Mouse (Mus musculus) cortical plate, adult 2 months (tissue): ENCODE measurements around the gene Armcx3.

Experiments used
- CTCF ChIP-seq: fragments of 200-500 bp; IDR thresholded peaks from 2 replicates; pipeline ENCODE4 v1.5.1; 2011; ENCODE audit warnings: mild to moderate bottlenecking, control low read depth, low read length; ENCODE audit not compliant: insufficient read depth; ENCODE audit errors: extremely low read depth
- POLR2A ChIP-seq: fragments of 200-500 bp; IDR thresholded peaks from 2 replicates; pipeline ENCODE4 v1.6.1; 2011; ENCODE audit warnings: mild to moderate bottlenecking, low read length, control low read depth; ENCODE audit not compliant: insufficient read depth; ENCODE audit errors: extremely low read depth

GRCm38 (mm10) chrX:134717752-134718308 is 38.6 kb upstream of the Armcx3 start, which contains the start of gene Armcx1:
- no peak for TF ChIP-seq CTCF
- peak; percentile 95 for TF ChIP-seq POLR2A
